Mouse (Mus musculus) kidney, embryonic 15.5 days (tissue): Measurements from ENCODE around the gene Fkrp. TPM values are rescaled to one million over a fixed set of nuclear protein-coding genes. Genes with fewer than 3 reads are reported as not detected.

Source experiments
- ATAC-seq: fragments of 200-750 bp; cut with Nextera tagmentation; replicated peaks from 2 replicates; pipeline ENCODE4 v1.8.0; 2017; ENCODE audit warnings: moderate TSS enrichment; ENCODE audit not compliant: low FRiP score
- H3K27ac ChIP-seq: fragments of 300-500 bp; sonication (generic); 2 replicates; pipeline ENCODE4 v1.5.1; 2015; ENCODE audit warnings: mild to moderate bottlenecking, inconsistent platforms
- H3K27me3 ChIP-seq: fragments of 300-500 bp; sonication (generic); 2 replicates; pipeline ENCODE4 v1.6.1; 2015; ENCODE audit warnings: inconsistent platforms
- H3K36me3 ChIP-seq: fragments of 300-500 bp; sonication (generic); 2 replicates; pipeline ENCODE4 v1.6.1; 2015; ENCODE audit warnings: inconsistent platforms
- H3K4me1 ChIP-seq: fragments of 300-500 bp; sonication (generic); 2 replicates; pipeline ENCODE4 v1.6.1; 2015; ENCODE audit warnings: inconsistent platforms
- H3K4me2 ChIP-seq: fragments of 300-500 bp; sonication (generic); 2 replicates; pipeline ENCODE4 v1.6.1; 2015; ENCODE audit warnings: moderate library complexity, mild to moderate bottlenecking, inconsistent platforms
- H3K4me3 ChIP-seq: fragments of 300-500 bp; sonication (generic); replicated peaks from 2 replicates; pipeline ENCODE4 v1.5.1; 2015; ENCODE audit warnings: mild to moderate bottlenecking, inconsistent platforms
- H3K9ac ChIP-seq: fragments of 300-500 bp; sonication (generic); 2 replicates; pipeline ENCODE4 v1.6.1; 2015; ENCODE audit warnings: mild to moderate bottlenecking, inconsistent platforms
- H3K9me3 ChIP-seq: fragments of 300-500 bp; sonication (generic); replicated peaks from 2 replicates; pipeline ENCODE4 v1.6.1; 2016; ENCODE audit warnings: inconsistent platforms
- WGBS: fragments of 180-500 bp; shearing (Covaris S2); methylation state at CpG from one replicate; pipeline ENCODE4 v1.1.7; 2015; ENCODE audit warnings: mixed read lengths; 5-methylcytosine and 5-hydroxymethylcytosine counted together
- polyA plus RNA-seq: library from polyadenylated mRNA; unstranded; fragments of >200 nt; fragmentation: Nextera tagmentation; extraction: Ambion mirVana; gene quantifications from 2 replicates; pipeline ENCODE4 v1.2.1, GENCODE M21; 2015

Gene Fkrp
- 32.0 and 34.1 TPM in 2 replicates for polyA plus RNA-seq

- Histone ChIP-seq H3K4me2 (peak within 1 kb of the TSS; percentile 89), H3K27me3 (peaks cover 18% of the 10 kb centered on the region), H3K4me3 (peak within 1 kb of the TSS; percentile 99), H3K9ac (peak within 1 kb of the TSS; percentile 100), H3K4me1 (peaks cover 63% of the 10 kb centered on the region), H3K9me3 (no peaks in the 10 kb centered on the region), H3K36me3 (peaks cover 20% of the 10 kb centered on the region), H3K27ac (peak within 1 kb of the TSS; percentile 98)
- peak; percentile 80 for ATAC-seq
- WGBS = under 1% methylated on average over 58 of the region's 64 CpGs
Observed at GRCm38 (mm10) chr7:16816475-16817122, at the start of gene Fkrp. TSS of gene Fkrp (minus strand) at chr7:16816732.

GRCm38 (mm10) chr7:16859902-16860651, 43.5 kb upstream of the Fkrp start:
- Histone ChIP-seq H3K27me3 (no peaks in the 10 kb centered on the region), H3K9me3 (no peaks in the 10 kb centered on the region), H3K36me3 (peaks cover 84% of the 10 kb centered on the region), H3K4me2 (no peak overlapping the region), H3K4me3 (no peak overlapping the region), H3K27ac (no peak overlapping the region), H3K4me1 (no peaks in the 10 kb centered on the region), H3K9ac (no peak overlapping the region)
- 39% methylated on average over 5 of the region's 5 CpGs for WGBS
- ATAC-seq = no peak

- H3K27me3 ChIP-seq = no peaks in the 10 kb centered on the region
- H3K4me3 ChIP-seq = no peak overlapping the region
- no peaks in the 10 kb centered on the region for H3K4me1 ChIP-seq
- 0 out of 2 replicates have a peak overlapping the region, but pooled peaks have one; percentile 12 for H3K4me2 ChIP-seq
- H3K36me3 ChIP-seq = peaks cover 85% of the 10 kb centered on the region
- 24% methylated on average over 17 of the region's 17 CpGs for WGBS
- H3K27ac ChIP-seq = no peak overlapping the region
- H3K9ac ChIP-seq = no peak overlapping the region
- ATAC-seq = no peak
- no peaks in the 10 kb centered on the region for H3K9me3 ChIP-seq
Observed at GRCm38 (mm10) chr7:16858336-16858735, 41.8 kb upstream of the Fkrp start.

DNA sequence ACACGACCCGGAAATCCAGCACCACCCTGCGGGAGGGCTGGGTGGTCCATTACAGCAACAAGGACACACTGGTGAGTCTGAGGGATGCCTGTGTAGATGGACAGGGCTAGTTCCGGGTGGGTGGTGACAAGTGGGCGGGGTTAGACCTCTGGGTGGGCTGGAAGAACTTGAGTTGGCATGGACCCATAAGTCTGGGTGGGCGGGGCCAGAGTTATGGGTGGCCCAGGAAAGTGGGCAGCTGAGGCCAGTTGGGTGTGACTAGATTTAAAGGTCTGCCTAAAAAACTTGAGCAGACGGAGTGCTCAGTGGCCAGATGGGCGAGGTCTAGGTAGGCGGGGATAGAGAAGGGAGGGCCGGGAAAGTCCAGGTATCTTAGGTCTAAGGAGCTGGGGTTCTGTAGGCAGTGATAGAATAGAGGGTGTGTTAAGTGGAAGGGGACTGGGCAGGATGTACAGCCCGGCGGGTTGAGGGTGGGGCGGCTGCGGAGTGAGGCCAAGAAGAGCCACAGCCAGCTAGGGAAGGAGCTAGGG, 36.8 kb upstream of the Fkrp start:
- no peak overlapping the region for H3K27ac ChIP-seq
- ATAC-seq = no peak; the same call in 1 of the 2 replicates
- H3K27me3 ChIP-seq = no peaks in the 10 kb centered on the region
- 75% methylated on average over 14 of the region's 14 CpGs for WGBS
- no peak overlapping the region for H3K4me3 ChIP-seq
- H3K9ac ChIP-seq = no peak overlapping the region
- H3K4me1 ChIP-seq = no peaks in the 10 kb centered on the region
- H3K4me2 ChIP-seq = no peak overlapping the region
- peaks cover 89% of the 10 kb centered on the region for H3K36me3 ChIP-seq
- no peaks in the 10 kb centered on the region for H3K9me3 ChIP-seq

GRCm38 (mm10) chr7:16851636-16852035, 35.1 kb upstream of the Fkrp start:
- no peak overlapping the region for H3K4me3 ChIP-seq
- no peaks in the 10 kb centered on the region for H3K27me3 ChIP-seq
- peaks cover 79% of the 10 kb centered on the region for H3K36me3 ChIP-seq
- WGBS = 51% methylated on average over 4 of the region's 4 CpGs
- no peaks in the 10 kb centered on the region for H3K4me1 ChIP-seq
- no peak overlapping the region for H3K4me2 ChIP-seq
- H3K9me3 ChIP-seq = no peaks in the 10 kb centered on the region
- H3K9ac ChIP-seq = no peak overlapping the region
- H3K27ac ChIP-seq = no peak overlapping the region
- no peak for ATAC-seq

GRCm38 (mm10) chr7:16848579-16848978, 32.0 kb upstream of the Fkrp start:
- Histone ChIP-seq H3K4me3 (no peak overlapping the region), H3K36me3 (peaks cover 48% of the 10 kb centered on the region), H3K9ac (no peak overlapping the region), H3K4me2 (no peak overlapping the region), H3K9me3 (no peaks in the 10 kb centered on the region), H3K27me3 (no peaks in the 10 kb centered on the region), H3K27ac (no peak overlapping the region), H3K4me1 (peaks cover 25% of the 10 kb centered on the region)
- 34% methylated on average over 17 of the region's 17 CpGs for WGBS
- ATAC-seq = no peak

DNA sequence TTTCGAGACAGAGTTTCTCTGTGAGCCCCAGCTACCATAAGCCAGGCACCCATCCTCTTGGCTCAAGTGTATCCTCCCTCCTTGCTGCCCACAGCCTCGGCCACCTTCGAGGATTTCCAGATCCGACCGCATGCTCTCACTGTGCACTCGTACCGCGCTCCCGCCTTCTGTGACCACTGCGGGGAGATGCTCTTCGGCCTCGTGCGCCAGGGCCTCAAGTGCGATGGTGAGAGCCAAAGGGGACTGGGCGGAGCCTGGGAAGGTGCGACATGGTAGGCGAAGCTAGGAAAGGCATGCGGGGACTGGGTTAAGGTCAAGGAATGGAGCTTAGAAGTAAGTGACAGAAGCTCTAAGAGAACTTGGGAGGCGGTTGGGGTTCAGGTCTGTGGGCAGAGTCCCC, 31.0 kb upstream of the Fkrp start:
- no peaks in the 10 kb centered on the region for H3K9me3 ChIP-seq
- H3K4me3 ChIP-seq = no peak overlapping the region
- no peaks in the 10 kb centered on the region for H3K27me3 ChIP-seq
- no peak overlapping the region for H3K27ac ChIP-seq
- 86% methylated on average over 19 of the region's 19 CpGs for WGBS
- H3K4me2 ChIP-seq = no peak overlapping the region
- H3K4me1 ChIP-seq = peaks cover 33% of the 10 kb centered on the region
- peaks cover 40% of the 10 kb centered on the region for H3K36me3 ChIP-seq
- H3K9ac ChIP-seq = no peak overlapping the region
- ATAC-seq = no peak

DNA sequence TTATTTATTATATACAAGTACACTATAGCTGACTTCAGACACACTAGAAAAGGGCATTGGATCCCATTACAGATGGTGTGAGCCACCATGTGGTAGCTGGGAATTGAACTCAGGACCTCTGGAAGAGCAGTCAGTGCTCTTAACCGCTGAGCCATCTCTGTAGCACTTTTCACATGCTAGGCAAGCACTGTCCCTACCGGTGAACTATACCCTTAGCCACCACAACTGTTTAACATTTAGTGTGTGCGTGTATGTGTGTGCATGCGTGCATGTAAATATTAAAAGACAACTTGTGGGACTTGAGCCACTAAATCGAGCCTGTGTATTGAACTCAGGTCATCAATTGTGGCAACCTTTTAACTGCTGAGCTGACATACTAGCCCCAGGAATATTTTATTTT, 30.2 kb upstream of the Fkrp start:
- Histone ChIP-seq H3K27me3 (no peaks in the 10 kb centered on the region), H3K4me1 (peaks cover 41% of the 10 kb centered on the region), H3K36me3 (peaks cover 38% of the 10 kb centered on the region), H3K27ac (no peak overlapping the region), H3K4me2 (no peak overlapping the region), H3K4me3 (no peak overlapping the region), H3K9me3 (no peaks in the 10 kb centered on the region), H3K9ac (no peak overlapping the region)
- WGBS = 94% methylated on average over 5 of the region's 5 CpGs
- ATAC-seq = no peak

GRCm38 (mm10) chr7:16845820-16846167, 29.3 kb upstream of the Fkrp start:
- Histone ChIP-seq H3K27me3 (no peaks in the 10 kb centered on the region), H3K9me3 (no peaks in the 10 kb centered on the region), H3K27ac (peak overlapping the region; percentile 88), H3K4me3 (peak overlapping the region; percentile 70), H3K4me2 (peak overlapping the region; percentile 97), H3K36me3 (peaks cover 41% of the 10 kb centered on the region), H3K9ac (peak overlapping the region; percentile 39; the same call in 1 of the 2 replicates), H3K4me1 (peaks cover 49% of the 10 kb centered on the region)
- ATAC-seq = peak; percentile 1; the same call in 1 of the 2 replicates
- 28% methylated on average over 10 of the region's 10 CpGs for WGBS

DNA sequence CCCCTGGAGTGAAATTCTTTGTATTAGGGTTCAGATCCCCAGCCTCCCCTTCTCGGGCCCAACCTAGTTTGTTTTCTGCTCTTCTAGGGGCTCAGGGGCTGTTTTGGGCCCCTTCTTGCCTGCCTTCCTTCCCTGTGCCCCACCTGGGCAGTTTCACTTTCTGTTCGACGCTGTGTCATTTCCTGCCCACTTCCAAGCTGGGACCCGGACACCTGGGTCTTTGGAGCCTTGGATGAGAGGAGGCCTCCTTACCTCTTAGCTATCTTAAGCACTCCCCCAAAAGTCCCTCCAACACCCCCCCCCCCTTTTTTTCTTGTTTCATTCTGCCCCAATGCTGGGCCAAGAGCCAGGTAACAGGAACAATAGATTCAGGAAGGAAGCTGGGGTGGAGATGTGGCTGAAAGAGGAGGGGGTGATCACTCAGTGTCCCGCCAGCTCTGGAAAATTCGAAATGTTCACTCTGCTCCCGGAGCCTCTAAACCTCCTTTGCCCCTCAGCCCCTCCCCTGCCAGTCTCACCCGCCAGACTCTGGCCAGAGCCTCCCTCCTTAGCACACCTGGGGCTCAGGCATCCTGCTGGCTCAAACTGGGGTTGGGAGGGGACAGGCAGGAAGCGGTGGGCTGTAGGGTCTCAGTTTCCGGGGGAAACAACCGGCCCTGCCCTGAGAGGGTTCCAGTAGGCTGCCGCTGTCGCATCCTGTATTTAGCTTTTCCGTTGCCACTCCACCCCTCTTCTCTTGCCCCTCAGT, 28.7 kb upstream of the Fkrp start:
- peaks cover 41% of the 10 kb centered on the region for H3K36me3 ChIP-seq
- peak overlapping the region; percentile 97 for H3K4me2 ChIP-seq
- peak; percentile 24 for ATAC-seq
- peak overlapping the region; percentile 70 for H3K4me3 ChIP-seq
- H3K4me1 ChIP-seq = peaks cover 49% of the 10 kb centered on the region
- no peaks in the 10 kb centered on the region for H3K9me3 ChIP-seq
- H3K27me3 ChIP-seq = no peaks in the 10 kb centered on the region
- peak overlapping the region; percentile 39 for H3K9ac ChIP-seq
- 25% methylated on average over 14 of the region's 14 CpGs for WGBS
- peak overlapping the region; percentile 88 for H3K27ac ChIP-seq

DNA sequence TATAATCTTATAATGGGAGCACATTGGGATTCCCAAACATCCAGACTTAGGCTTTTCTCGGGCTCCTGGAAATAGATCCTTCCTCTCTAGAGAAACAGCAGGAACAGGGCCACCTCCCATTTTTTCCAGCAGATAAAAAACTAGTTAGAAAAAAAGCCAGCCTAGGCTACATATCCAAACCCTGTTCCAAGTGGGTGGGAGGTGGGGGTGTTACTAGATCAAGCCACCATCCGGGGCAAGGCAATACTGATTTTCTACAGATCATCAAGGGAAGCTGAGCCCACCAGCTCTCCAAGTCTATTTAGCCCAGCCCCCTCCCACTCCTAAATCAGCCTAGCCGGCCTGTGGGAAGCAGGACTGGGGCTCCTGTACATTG, 28.2 kb upstream of the Fkrp start:
- Histone ChIP-seq H3K4me2 (peak overlapping the region; percentile 97), H3K9ac (peak overlapping the region; percentile 39), H3K9me3 (no peaks in the 10 kb centered on the region), H3K4me3 (peak overlapping the region; percentile 70), H3K36me3 (peaks cover 41% of the 10 kb centered on the region), H3K27ac (peak overlapping the region; percentile 88), H3K27me3 (no peaks in the 10 kb centered on the region), H3K4me1 (peaks cover 49% of the 10 kb centered on the region)
- WGBS = 34% methylated on average over 3 of the region's 3 CpGs
- ATAC-seq = no peak
